In genomic region chr3:35088241-35089080, GRCm38 (mm10) we compare ENCODE assay signal across 8 mouse cellular contexts.
DNase-seq lines count a peak whose midpoint lies in the region; ATAC-seq and TF ChIP-seq lines count a peak whose summit lies in the region.

No protein-coding gene starts in this region.

- peak overlapping the region; percentile 18 for H3K4me2 ChIP-seq in forebrain, embryonic 11.5 days (ENCODE audit: low read depth, low read length, severe bottlenecking)
- H3K4me2 ChIP-seq in neural tube, embryonic 12.5 days (replicated peaks): peak overlapping the region; percentile 14; the same call in 1 of the 2 replicates
- H3K4me2 ChIP-seq in stomach, postnatal 0 days (replicated peaks; ENCODE audit: low read depth): no peak overlapping the region

- no peaks in the 10 kb centered on the region for H3K9me3 ChIP-seq in forebrain, embryonic 11.5 days (ENCODE audit: control insufficient read depth, low read length)
- no peaks in the 10 kb centered on the region for H3K9me3 ChIP-seq in neural tube, embryonic 12.5 days
- H3K9me3 ChIP-seq in stomach, postnatal 0 days (ENCODE audit: control insufficient read depth, low read length): no peaks in the 10 kb centered on the region

- peak; percentile 79 for ATAC-seq in forebrain, embryonic 11.5 days (replicated peaks; ENCODE audit: low FRiP score)
- ATAC-seq in neural tube, embryonic 12.5 days (ENCODE audit: low FRiP score, low read depth): peak; percentile 89
- ATAC-seq in stomach, postnatal 0 days (ENCODE audit: low FRiP score, low TSS enrichment): no peak

- H3K27ac ChIP-seq in forebrain, embryonic 11.5 days (ENCODE audit: low read depth, low read length): peak overlapping the region; percentile 95
- H3K27ac ChIP-seq in neural tube, embryonic 12.5 days: peak overlapping the region; percentile 66; the same call in 1 of the 2 replicates
- H3K27ac ChIP-seq in stomach, postnatal 0 days (replicated peaks): no peak overlapping the region

- peak overlapping the region; percentile 30; the same call in 1 of the 2 replicates for H3K9ac ChIP-seq in forebrain, embryonic 11.5 days (ENCODE audit: low read length)
- H3K9ac ChIP-seq in neural tube, embryonic 12.5 days: no peak overlapping the region
- H3K9ac ChIP-seq in stomach, postnatal 0 days (ENCODE audit: low read length): no peak overlapping the region

- H3K4me3 ChIP-seq in forebrain, embryonic 11.5 days (ENCODE audit: low read depth, low read length): no peak overlapping the region
- no peak overlapping the region for H3K4me3 ChIP-seq in neural tube, embryonic 12.5 days
- H3K4me3 ChIP-seq in lung, adult 2 months (replicated peaks; ENCODE audit: extremely low read depth, low read depth, low read length): no peak overlapping the region
- no peak overlapping the region for H3K4me3 ChIP-seq in stomach, postnatal 0 days (ENCODE audit: low read depth, low read length)

- no peak for TF ChIP-seq POLR2A in lung, adult 2 months (IDR thresholded peaks at IDR 0.05; ENCODE audit: borderline replicate concordance, extremely low read depth, low read depth, low read length)

- no peak for TF ChIP-seq CTCF in lung, adult 2 months (IDR thresholded peaks at IDR 0.05; ENCODE audit: insufficient read depth, low read length)
- no peak for TF ChIP-seq CTCF in stomach, postnatal 0 days (IDR thresholded peaks at IDR 0.05; ENCODE audit: low read depth)

- H3K4me1 ChIP-seq in forebrain, embryonic 11.5 days (replicated peaks; ENCODE audit: control insufficient read depth, insufficient read depth, low read length): peaks cover 43% of the 10 kb centered on the region
- H3K4me1 ChIP-seq in neural tube, embryonic 12.5 days: peaks cover 54% of the 10 kb centered on the region
- no peaks in the 10 kb centered on the region for H3K4me1 ChIP-seq in lung, adult 2 months (ENCODE audit: control insufficient read depth, insufficient read depth, low read length)
- H3K4me1 ChIP-seq in stomach, postnatal 0 days (replicated peaks; ENCODE audit: control insufficient read depth, insufficient read depth): no peaks in the 10 kb centered on the region

- DNase-seq in heart, adult 8-10 months (ENCODE audit: low spot score): peak; percentile 13
- no peak for DNase-seq in heart, postnatal 4 days
- DNase-seq in forebrain, embryonic 11.5 days (ENCODE audit: low spot score): peak; percentile 84
- DNase-seq in layer of hippocampus, postnatal 10 days (ENCODE audit: low spot score in 2 of 2): peak; percentile 58 to 71
- no peak for DNase-seq in natural killer cell, adult 2 months (ENCODE audit: low spot score in 2 of 2)
- DNase-seq in lung, adult 2 months: no peak
- no peak for DNase-seq in stomach, postnatal 0 days (ENCODE audit: low spot score)

- no peaks in the 10 kb centered on the region for H3K27me3 ChIP-seq in forebrain, embryonic 11.5 days (ENCODE audit: control insufficient read depth, insufficient read depth, low read length)
- H3K27me3 ChIP-seq in neural tube, embryonic 12.5 days (replicated peaks): no peaks in the 10 kb centered on the region
- no peaks in the 10 kb centered on the region for H3K27me3 ChIP-seq in stomach, postnatal 0 days (ENCODE audit: control insufficient read depth, insufficient read depth, low read length)

- no peak for TF ChIP-seq EP300 in stomach, postnatal 0 days (optimal IDR thresholded peaks at IDR 0.05)

- H3K36me3 ChIP-seq in forebrain, embryonic 11.5 days (ENCODE audit: control insufficient read depth, insufficient read depth, low read length): no peaks in the 10 kb centered on the region
- H3K36me3 ChIP-seq in neural tube, embryonic 12.5 days: no peaks in the 10 kb centered on the region
- no peaks in the 10 kb centered on the region for H3K36me3 ChIP-seq in stomach, postnatal 0 days (ENCODE audit: control insufficient read depth, insufficient read depth, low read length)

- 12% methylated on average over 19 of the region's 19 CpGs for WGBS in forebrain, embryonic 11.5 days
- 15% methylated on average over 19 of the region's 19 CpGs for WGBS in neural tube, embryonic 12.5 days
- 71% methylated on average over 19 of the region's 19 CpGs for WGBS in lung, adult 2 months
- WGBS in stomach, postnatal 0 days: 58% methylated on average over 19 of the region's 19 CpGs

Comparison
In these comparisons a context has a peak if more than half of its experiments do, and no peak if none do; other contexts are left out.
1. DNase-seq: peak in heart, adult 8-10 months (single experiment), forebrain, embryonic 11.5 days (single experiment) and layer of hippocampus, postnatal 10 days (2 of 2); none in heart, postnatal 4 days (single experiment), natural killer cell, adult 2 months (0 of 2), lung, adult 2 months (single experiment) and stomach, postnatal 0 days (single experiment).